Mouse (Mus musculus) brown adipose tissue, adult 24 weeks (tissue): ENCODE results near the gene Tppp. TPM values are rescaled to one million over a fixed set of nuclear protein-coding genes. Genes with fewer than 3 reads are reported as not detected.
"Not testable (repeated sequence)": the region's sequence is repeated elsewhere in the genome, so short reads cannot be mapped to it uniquely, and the experiment has no call there.

Experiments
- H3K27ac ChIP-seq: fragments of 200-500 bp; replicated peaks from 2 replicates; pipeline ENCODE4 v1.5.1; 2012; ENCODE audit warnings: low read depth, mild to moderate bottlenecking, low read length
- H3K4me1 ChIP-seq: fragments of 200-500 bp; 2 replicates; pipeline ENCODE4 v1.6.1; 2012; ENCODE audit warnings: low read length, mixed read lengths; ENCODE audit not compliant: control insufficient read depth, insufficient read depth, insufficient read length
- H3K4me3 ChIP-seq: fragments of 200-500 bp; 2 replicates; pipeline ENCODE4 v1.5.1; 2012; ENCODE audit warnings: low read depth, mild to moderate bottlenecking, low read length, moderate library complexity; ENCODE audit not compliant: insufficient read depth
- polyA plus RNA-seq: library from polyadenylated mRNA; stranded (reverse); fragments of >200 nt; gene quantifications from 2 replicates; pipeline ENCODE4 v1.2.4, GENCODE M21; 2012; ENCODE audit not compliant: missing spikeins, insufficient read depth, insufficient read length

Tppp gene
- polyA plus RNA-seq, 1 experiment = 18.7 TPM

DNA sequence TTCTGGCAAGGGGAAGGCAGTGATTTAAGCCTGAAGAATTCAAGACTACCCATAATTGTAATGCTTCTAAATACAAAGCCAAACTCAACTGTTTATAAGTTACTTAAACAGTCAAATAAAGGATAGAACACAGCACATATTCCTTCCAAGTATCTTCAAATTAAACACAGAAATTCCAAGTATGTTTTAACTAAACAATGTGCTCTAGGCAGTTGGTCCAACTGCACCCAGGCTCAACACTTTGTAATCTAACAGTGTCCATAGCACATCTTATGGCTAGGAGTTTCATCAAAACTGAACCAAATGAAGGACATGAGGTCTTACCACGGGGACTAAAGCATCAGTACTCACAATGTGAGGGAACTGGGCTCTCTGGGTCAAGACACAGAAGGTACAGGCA is 47.0 kb downstream of the Tppp start:
- no peaks in the 10 kb centered on the region for H3K4me1 ChIP-seq
- no peak overlapping the region for H3K4me3 ChIP-seq
- no peak overlapping the region for H3K27ac ChIP-seq

DNA sequence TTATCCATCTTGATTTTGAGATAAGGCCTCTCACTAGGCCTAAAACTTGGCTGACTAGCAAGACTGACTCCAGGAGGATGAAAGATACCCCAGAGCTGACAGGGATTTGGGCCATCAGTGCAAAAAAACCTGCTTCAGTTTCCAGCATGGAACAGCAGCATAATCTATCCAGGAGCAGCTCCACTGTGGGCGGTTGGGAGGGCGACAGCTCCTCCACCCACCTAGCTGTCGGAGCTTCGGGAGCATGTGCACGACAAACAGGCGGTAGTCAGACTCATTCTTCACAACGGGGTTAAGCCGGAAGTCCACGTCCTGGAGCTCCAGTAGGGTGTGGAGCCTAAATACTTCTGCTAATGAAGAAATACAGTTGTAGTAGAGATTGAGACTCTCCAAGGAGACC is 48.9 kb downstream of the Tppp start:
- no peak overlapping the region for H3K27ac ChIP-seq
- no peaks in the 10 kb centered on the region for H3K4me1 ChIP-seq
- no peak overlapping the region for H3K4me3 ChIP-seq

DNA sequence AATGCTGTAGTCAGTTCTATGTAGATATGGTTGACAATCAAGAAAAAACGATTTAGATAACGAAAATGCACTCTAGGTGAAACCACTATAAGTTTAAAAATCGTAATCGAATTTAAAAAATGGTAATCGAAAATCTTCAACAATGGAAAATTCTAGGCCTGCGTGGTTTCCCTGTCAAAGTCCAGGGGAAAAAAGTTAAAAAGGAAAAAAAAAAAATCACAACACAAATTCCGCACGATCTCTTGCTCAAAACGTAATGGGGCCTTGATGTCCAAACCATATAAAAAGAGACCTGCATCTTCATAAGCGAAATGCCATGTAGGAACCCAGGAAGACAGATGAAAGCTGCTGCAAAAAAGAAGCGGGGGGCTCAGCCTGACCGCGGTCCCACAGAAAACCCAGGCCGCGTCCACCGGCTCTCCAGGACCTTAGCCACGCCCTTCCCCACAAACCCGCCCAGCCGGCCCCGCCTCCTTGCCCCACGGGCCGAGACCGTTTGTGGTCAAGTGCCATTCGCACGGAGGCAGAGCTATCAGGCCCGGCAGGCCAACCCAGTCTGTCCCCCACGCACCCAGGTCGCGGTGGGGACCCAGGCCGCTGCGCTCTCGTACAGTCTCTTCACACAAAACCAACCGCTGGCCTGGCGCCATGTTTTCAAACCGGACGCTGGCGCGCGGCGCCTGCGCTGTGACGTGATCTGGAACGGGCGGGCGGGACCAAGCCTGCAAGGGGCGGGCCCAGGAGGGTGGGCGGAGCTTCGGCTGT is 52.6 kb downstream of the Tppp start, which contains the start of gene Cep72:
Gene Cep72, minus strand, starts transcription at position 687 of the 765 bp plus-strand sequence.
- Histone ChIP-seq H3K4me3 (peak within 1 kb of the TSS; percentile 98), H3K4me1 (no peaks in the 10 kb centered on the region), H3K27ac (peak within 1 kb of the TSS; percentile 86)

DNA sequence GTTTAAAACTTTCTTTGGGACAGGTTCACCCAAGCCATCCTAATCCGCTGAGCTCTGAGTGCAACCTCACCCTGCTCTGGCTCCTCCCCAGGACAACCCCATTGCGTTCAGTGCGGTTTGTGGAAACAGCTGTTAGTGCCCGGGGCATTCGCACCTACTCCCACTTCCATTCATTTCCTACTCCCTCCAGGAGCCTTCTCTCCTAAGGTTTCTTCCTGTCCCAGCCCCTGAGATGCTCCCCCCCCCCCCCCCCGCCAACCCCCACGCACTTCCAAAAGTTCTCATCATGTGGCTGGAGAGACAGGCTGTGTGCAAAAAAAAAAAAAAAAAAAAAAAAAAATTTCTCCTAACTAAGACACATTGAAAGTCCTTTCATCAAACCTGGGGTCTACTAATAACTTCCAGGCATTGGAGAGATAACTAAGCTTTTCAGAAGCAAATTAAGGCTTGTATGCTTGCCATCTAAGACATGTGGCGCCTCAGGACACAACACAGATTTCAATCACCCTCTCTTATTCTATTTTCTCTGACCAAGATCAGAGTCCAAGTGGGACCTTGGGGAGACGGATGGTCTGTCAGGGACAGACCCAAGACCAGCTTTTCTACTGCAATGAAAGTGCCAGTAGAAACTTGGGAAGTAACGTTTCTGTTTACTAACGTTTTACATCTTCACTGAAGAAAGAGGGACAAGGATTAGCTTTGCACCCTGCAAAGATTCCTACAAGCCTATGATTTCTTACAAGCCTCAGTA is 53.3 kb downstream of the Tppp start:
- Histone ChIP-seq H3K27ac (no peak overlapping the region), H3K4me1 (no peaks in the 10 kb centered on the region), H3K4me3 (peak overlapping the region; percentile 98)

DNA sequence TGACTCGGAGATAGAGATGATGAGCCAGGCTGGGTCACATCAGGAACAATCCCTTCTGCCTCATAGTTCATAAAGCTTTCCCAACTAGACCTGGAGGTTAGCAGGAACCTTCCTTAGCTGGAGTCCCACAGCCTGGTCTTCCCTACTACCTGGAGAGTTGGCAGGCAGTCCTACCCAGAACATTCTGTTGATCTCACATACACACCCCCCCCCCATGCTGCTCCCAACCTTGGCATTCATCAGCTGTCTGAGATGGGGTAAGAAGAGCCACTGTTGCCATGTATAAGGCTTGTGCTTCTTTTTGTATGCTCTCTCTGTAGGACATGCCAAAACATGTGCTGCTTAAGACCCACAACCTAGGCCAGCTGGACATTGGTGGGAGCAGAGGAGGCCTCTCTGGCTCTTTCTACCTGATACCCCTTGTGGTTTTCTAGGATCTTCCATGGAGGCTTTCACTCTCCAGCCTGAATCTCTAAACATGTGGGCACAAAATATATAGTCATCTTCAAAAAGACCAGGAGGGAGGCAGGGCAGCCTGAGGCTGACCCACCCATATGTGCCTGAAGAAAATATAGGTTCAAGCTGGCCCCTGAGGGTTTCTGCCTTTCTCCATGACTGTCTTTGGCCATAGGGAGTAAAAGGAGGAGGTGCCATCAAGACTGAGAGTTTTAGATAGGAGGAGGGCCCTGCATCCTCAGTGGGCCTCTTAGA is 54.3 kb downstream of the Tppp start:
- Histone ChIP-seq H3K4me1 (no peaks in the 10 kb centered on the region), H3K4me3 (no peak overlapping the region), H3K27ac (no peak overlapping the region)

DNA sequence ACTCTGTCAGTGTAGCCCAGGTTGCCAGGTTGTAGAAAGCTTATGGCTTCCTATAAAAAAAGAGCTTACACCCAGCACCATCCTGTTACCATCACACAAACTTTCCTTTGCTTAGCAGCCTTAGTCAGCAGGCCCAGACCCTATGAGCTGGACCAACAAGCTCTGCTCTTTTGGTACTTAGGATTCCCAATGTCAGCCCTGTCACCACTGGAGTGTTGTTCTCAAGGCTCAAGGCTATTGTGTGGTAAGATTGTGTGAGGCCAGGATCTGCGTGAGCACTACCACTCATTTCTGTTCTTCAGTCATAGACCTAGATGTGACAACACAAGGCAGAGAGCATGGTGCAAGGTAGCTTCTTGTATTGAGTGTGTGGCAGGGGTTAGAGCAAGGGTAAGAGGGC is 57.4 kb downstream of the Tppp start:
- Histone ChIP-seq H3K4me3 (no peak overlapping the region), H3K4me1 (no peaks in the 10 kb centered on the region), H3K27ac (no peak overlapping the region)

DNA sequence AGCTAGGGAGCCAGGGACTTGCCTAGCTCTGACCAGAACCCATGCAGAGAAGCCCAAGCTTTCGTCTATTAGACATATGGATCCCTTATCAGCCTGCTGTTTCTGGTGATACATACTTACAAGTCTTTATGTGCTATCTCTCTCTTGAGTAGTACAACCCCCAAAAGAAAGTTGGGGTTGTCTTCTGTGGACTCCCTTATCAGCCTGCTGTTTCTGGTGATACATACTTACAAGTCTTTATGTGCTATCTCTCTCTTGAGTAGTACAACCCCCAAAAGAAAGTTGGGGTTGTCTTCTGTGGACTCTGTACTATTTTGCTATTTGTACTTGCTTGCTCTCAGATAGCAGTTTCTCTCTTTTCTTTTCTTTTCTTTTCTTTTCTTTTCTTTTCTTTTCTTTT is 62.0 kb downstream of the Tppp start:
- not testable (repeated sequence) for H3K4me3 ChIP-seq, H3K4me1 ChIP-seq, H3K27ac ChIP-seq

DNA sequence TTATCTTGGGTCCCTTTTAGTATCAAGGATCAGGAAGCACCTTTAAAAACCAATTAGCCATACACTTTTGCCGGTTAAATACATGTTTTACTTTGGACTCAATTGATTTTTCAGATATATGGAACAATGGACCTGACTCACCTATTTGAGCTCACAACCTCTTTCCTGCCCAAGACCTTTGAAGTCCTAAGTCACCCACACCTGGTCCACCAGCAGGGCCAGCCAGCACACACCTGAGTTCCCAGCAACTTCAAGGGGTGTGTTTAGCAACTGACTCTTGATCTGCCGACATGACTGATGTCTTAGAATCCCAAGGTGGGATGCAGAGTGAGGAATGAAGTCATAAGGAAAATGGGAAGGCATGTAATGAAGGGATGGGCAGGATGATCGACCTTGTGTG is 62.5 kb downstream of the Tppp start:
- Histone ChIP-seq H3K4me1 (no peaks in the 10 kb centered on the region), H3K4me3 (no peak overlapping the region), H3K27ac (no peak overlapping the region)

DNA sequence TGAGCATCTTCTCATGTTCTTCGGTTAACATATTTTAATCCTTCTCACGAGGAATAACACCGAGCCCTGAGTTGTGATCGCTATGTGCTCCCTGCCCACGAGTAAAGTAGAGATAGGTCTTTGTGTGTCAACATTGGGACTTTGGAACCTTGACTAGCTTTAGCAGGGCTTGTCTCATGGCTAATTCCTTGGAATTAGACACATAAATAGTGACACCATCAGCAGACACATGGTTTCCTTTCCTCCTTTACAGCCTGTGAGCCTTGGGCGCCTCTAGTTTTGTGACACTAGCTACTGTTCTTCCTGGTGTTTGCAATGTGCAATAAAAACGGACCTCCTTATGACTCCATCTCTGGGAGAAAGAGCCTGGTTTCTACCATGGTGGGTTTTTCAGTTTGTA is 64.2 kb downstream of the Tppp start:
- Histone ChIP-seq H3K27ac (no peak overlapping the region), H3K4me1 (no peaks in the 10 kb centered on the region), H3K4me3 (no peak overlapping the region)

Other genes with a start within 250 kb of the Tppp start
- 0.44 and 0.54 TPM in 2 replicates for gene Nkd2, start 161.8 kb upstream of the Tppp start, polyA plus RNA-seq
- gene Trip13, start 71.6 kb upstream of the Tppp start, polyA plus RNA-seq = 0.50 TPM in 1 of 2 replicates, not detected in the other
- gene Brd9, start 71.6 kb upstream of the Tppp start, polyA plus RNA-seq = 15.4 and 16.2 TPM in 2 replicates
- gene Zdhhc11, start 45.6 kb upstream of the Tppp start, polyA plus RNA-seq = not detected in 2 replicates
- gene Cep72, start 52.9 kb downstream of the Tppp start, polyA plus RNA-seq = 1.8 and 1.9 TPM in 2 replicates
- not detected in 2 replicates for gene Slc9a3, start 112.0 kb downstream of the Tppp start, polyA plus RNA-seq
- gene Exoc3, start 199.3 kb downstream of the Tppp start, polyA plus RNA-seq = 46.9 and 55.9 TPM in 2 replicates